Mouse (Mus musculus) lung, postnatal 0 days (tissue): ENCODE measurements around the gene Polr2e. TPM values are rescaled to one million over a fixed set of nuclear protein-coding genes. Genes with fewer than 3 reads are reported as not detected.

ENCODE experiments used
- ATAC-seq: fragments of 200-750 bp; cut with Nextera tagmentation; 2 replicates; pipeline ENCODE4 v1.8.0; 2017; ENCODE audit warnings: moderate library complexity
- DNase-seq: peaks from one replicate; pipeline ENCODE4 v3.0.0-alpha.2; 2016; ENCODE audit warnings: low spot score
- H3K27ac ChIP-seq: fragments of 300-500 bp; sonication (generic); 2 replicates; pipeline ENCODE4 v1.5.1; 2014; ENCODE audit warnings: antibody characterized with exemption, mild to moderate bottlenecking, low read length, mixed read lengths
- H3K27me3 ChIP-seq: fragments of 300-500 bp; sonication (generic); replicated peaks from 2 replicates; pipeline ENCODE4 v1.6.1; 2014; ENCODE audit warnings: low read length, mixed read lengths; ENCODE audit not compliant: insufficient read depth
- H3K36me3 ChIP-seq: fragments of 300-500 bp; sonication (generic); 2 replicates; pipeline ENCODE4 v1.6.1; 2014; ENCODE audit warnings: low read length, mixed read lengths; ENCODE audit not compliant: insufficient read depth
- H3K4me1 ChIP-seq: fragments of 300-500 bp; sonication (generic); 2 replicates; pipeline ENCODE4 v1.6.1; 2014; ENCODE audit warnings: antibody characterized with exemption, low read depth, low read length, mixed read lengths; ENCODE audit not compliant: insufficient read depth
- H3K4me2 ChIP-seq: fragments of 300-500 bp; sonication (generic); replicated peaks from 2 replicates; pipeline ENCODE4 v1.6.1; 2014; ENCODE audit warnings: low read depth, mild to moderate bottlenecking, low read length, moderate library complexity, mixed read lengths
- H3K4me3 ChIP-seq: fragments of 300-500 bp; sonication (generic); 2 replicates; pipeline ENCODE4 v1.5.1; 2014; ENCODE audit warnings: low read depth, low read length
- H3K9ac ChIP-seq: fragments of 300-500 bp; sonication (generic); replicated peaks from 2 replicates; pipeline ENCODE4 v1.6.1; 2014; ENCODE audit warnings: low read depth, mild to moderate bottlenecking
- H3K9me3 ChIP-seq: fragments of 300-500 bp; sonication (generic); 2 replicates; pipeline ENCODE4 v1.6.1; 2016; ENCODE audit warnings: low read length, mixed read lengths
- CTCF ChIP-seq: IDR thresholded peaks from 2 replicates; pipeline ENCODE4 v1.5.1; 2016; ENCODE audit warnings: antibody characterized with exemption, mild to moderate bottlenecking
- EP300 ChIP-seq: IDR thresholded peaks from 2 replicates; pipeline ENCODE4 v1.6.1; 2016; ENCODE audit warnings: antibody characterized with exemption, mild to moderate bottlenecking, control low read depth
- WGBS: fragments of 180-500 bp; shearing (Covaris S2); extraction: QIAGEN DNeasy Blood & Tissue Kit; methylation state at CpG from one replicate; pipeline ENCODE4 v1.1.7; 2014; 5-methylcytosine and 5-hydroxymethylcytosine counted together
- polyA plus RNA-seq: library from polyadenylated mRNA; unstranded; fragments of >200 nt; fragmentation: Nextera tagmentation; extraction: Ambion mirVana; gene quantifications from 2 replicates; pipeline ENCODE4 v1.2.1, GENCODE M21; 2015

Gene Polr2e
- polyA plus RNA-seq, 1 experiment from 2014 or later, result 202 TPM

DNA sequence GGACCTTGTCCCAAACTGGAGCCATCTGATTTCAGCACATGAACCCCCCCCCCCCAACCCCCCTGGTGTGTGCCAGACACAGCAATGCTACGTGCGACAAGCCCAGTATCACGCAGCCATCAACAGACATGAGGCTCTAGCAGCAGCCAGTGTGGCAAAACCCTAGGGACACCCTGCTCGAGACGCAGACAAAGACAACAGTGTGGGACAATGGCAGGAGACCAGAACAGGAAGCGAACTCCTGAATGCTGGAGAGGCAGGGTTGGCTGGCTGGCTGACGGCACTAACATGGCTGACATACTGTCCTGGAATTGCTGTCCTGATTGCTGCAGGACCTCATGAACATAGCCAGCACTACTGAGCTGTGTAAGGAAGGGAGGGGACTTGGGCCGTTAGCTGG lies 4.4 kb downstream of the Polr2e start:
- H3K4me3 ChIP-seq, result no peak overlapping the region
- peaks cover 34% of the 10 kb centered on the region for H3K4me1 ChIP-seq
- DNase-seq, result no peak
- H3K27me3 ChIP-seq, result no peaks in the 10 kb centered on the region
- H3K9me3 ChIP-seq, result no peaks in the 10 kb centered on the region
- TF ChIP-seq CTCF, result no peak
- TF ChIP-seq EP300, result no peak
- no peak for ATAC-seq
- no peak overlapping the region for H3K4me2 ChIP-seq
- H3K9ac ChIP-seq, result no peak overlapping the region
- peak overlapping the region; percentile 92 for H3K27ac ChIP-seq
- 0 out of 2 replicates have a peak, but pooled peaks cover 7% of the 10 kb centered on the region for H3K36me3 ChIP-seq
- 72% methylated on average over 8 of the region's 8 CpGs for WGBS

GRCm38 (mm10) chr10:80033511-80034391 lies 5.8 kb downstream of the Polr2e start:
- no peak overlapping the region for H3K4me2 ChIP-seq
- DNase-seq (peak; percentile 88), ATAC-seq (peak; percentile 71)
- H3K4me3 ChIP-seq, result no peak overlapping the region
- H3K9ac ChIP-seq, result no peak overlapping the region
- WGBS, result 13% methylated on average over 9 of the region's 9 CpGs
- peak overlapping the region; percentile 92 for H3K27ac ChIP-seq
- H3K36me3 ChIP-seq, result 0 out of 2 replicates have a peak, but pooled peaks cover 7% of the 10 kb centered on the region
- TF ChIP-seq EP300 (peak; percentile 50), CTCF (peak; percentile 77)
- no peaks in the 10 kb centered on the region for H3K9me3 ChIP-seq
- no peaks in the 10 kb centered on the region for H3K27me3 ChIP-seq
- H3K4me1 ChIP-seq, result peaks cover 34% of the 10 kb centered on the region

DNA sequence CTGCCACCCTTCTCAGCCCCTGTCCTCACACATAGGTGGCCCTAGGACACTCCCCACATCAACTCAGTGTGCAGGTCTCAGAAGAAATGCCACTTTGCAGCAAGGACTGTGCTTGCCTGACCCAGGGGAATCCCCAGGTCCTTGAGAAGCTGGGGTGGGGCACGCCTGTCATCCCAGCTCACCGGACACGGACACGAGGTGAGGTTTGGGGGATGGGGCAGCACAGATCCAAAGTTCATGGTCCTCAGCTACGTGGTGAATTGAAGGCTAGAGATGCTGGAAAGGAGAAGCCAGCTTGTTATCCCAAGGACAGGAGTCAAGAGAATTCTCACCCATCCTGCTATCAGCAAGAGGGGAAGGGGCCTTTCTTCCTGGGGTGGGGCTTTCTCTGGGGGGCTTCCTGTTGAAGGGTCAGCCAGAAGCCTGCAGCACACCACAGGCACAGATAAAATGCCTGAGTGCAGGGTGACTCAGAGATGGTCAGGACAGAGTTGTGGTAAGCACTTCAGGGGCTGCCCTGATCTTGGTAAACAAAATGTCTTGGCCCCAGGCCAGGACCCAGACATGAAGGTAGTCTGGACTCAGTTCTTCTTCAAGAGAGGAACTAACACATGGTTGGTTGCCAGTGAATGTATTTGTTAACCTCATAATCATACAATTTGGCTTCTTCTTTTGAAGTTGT lies 6.7 kb downstream of the Polr2e start:
- peak; percentile 64 for ATAC-seq
- DNase-seq, result peak; percentile 80

DNA sequence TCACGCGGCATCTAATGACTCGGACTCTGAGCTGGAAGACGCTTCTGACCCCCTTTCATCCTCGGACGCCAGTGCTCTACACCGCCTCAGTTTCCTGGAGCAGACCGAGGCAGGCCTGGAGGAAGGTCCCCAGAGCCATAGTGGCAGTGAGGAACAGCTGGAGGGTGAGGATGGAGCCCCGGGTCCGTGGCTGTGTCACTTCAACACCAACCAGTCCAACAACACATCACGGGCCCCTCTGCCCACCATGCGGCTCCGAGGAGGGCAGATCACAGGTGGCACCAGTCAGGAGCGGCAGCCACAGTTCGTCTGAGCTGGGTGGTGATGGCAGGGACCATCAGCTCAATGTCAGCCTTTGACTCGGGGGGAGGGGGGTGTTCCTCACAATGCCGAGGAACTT lies 8.9 kb downstream of the Polr2e start:
- Histone ChIP-seq H3K9ac (no peak overlapping the region), H3K27me3 (no peaks in the 10 kb centered on the region), H3K4me1 (peaks cover 28% of the 10 kb centered on the region), H3K4me3 (no peak overlapping the region), H3K27ac (no peak overlapping the region), H3K9me3 (no peaks in the 10 kb centered on the region), H3K36me3 (0 out of 2 replicates have a peak, but pooled peaks cover 1% of the 10 kb centered on the region), H3K4me2 (no peak overlapping the region)
- WGBS, result 77% methylated on average over 16 of the region's 17 CpGs
- no peak for TF ChIP-seq CTCF
- no peak for TF ChIP-seq EP300
- DNase-seq (no peak), ATAC-seq (no peak)

More for the DNA sequence above, 6.7 kb downstream of the Polr2e start:
- peaks cover 28% of the 10 kb centered on the region for H3K4me1 ChIP-seq
- peak overlapping the region; percentile 92 for H3K27ac ChIP-seq
- H3K4me2 ChIP-seq, result no peak overlapping the region
- 0 out of 2 replicates have a peak, but pooled peaks cover 7% of the 10 kb centered on the region for H3K36me3 ChIP-seq
- H3K9me3 ChIP-seq, result no peaks in the 10 kb centered on the region
- 9% methylated on average over 5 of the region's 5 CpGs for WGBS
- peak overlapping the region; percentile 13; the same call in 1 of the 2 replicates for H3K9ac ChIP-seq
- TF ChIP-seq EP300 (no peak; the same call in none of the 2 replicates), CTCF (no peak)
- H3K4me3 ChIP-seq, result no peak overlapping the region
- no peaks in the 10 kb centered on the region for H3K27me3 ChIP-seq

GRCm38 (mm10) chr10:80030191-80030590 lies 9.4 kb downstream of the Polr2e start:
- 81% methylated on average over 6 of the region's 9 CpGs for WGBS
- H3K4me2 ChIP-seq, result no peak overlapping the region
- TF ChIP-seq EP300 (no peak), CTCF (no peak)
- ATAC-seq, result no peak
- no peak overlapping the region for H3K4me3 ChIP-seq
- peaks cover 24% of the 10 kb centered on the region for H3K4me1 ChIP-seq
- H3K27ac ChIP-seq, result no peak overlapping the region
- no peaks in the 10 kb centered on the region for H3K36me3 ChIP-seq
- no peak overlapping the region for H3K9ac ChIP-seq
- no peaks in the 10 kb centered on the region for H3K27me3 ChIP-seq
- no peak for DNase-seq
- H3K9me3 ChIP-seq, result no peaks in the 10 kb centered on the region

DNA sequence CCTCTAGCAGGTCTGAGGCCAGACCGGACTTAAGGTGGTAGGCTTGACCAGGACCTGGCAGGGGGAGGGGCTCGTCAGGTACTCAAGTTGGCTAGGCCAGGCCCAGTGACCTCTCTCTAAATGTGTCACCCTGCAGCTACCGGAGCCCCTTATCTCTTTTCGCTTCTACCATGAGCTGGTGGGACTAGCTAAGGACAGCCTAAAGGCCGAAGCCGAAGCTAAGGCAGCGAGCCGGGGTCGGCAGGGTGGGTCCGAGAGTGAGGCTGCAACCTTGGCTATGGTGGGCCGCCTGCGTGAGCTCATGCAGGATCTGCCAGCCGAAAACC lies 11.1 kb downstream of the Polr2e start:
- no peak for DNase-seq
- Histone ChIP-seq H3K9me3 (no peaks in the 10 kb centered on the region), H3K9ac (no peak overlapping the region), H3K4me1 (peaks cover 12% of the 10 kb centered on the region), H3K4me2 (no peak overlapping the region), H3K27ac (no peak overlapping the region), H3K27me3 (no peaks in the 10 kb centered on the region), H3K36me3 (no peaks in the 10 kb centered on the region), H3K4me3 (no peak overlapping the region)
- ATAC-seq, result no peak
- TF ChIP-seq CTCF, result no peak
- no peak for TF ChIP-seq EP300
- WGBS, result 92% methylated on average over 13 of the region's 13 CpGs
